10 mouse cellular contexts compared by ENCODE assay signal in the genomic region with DNA sequence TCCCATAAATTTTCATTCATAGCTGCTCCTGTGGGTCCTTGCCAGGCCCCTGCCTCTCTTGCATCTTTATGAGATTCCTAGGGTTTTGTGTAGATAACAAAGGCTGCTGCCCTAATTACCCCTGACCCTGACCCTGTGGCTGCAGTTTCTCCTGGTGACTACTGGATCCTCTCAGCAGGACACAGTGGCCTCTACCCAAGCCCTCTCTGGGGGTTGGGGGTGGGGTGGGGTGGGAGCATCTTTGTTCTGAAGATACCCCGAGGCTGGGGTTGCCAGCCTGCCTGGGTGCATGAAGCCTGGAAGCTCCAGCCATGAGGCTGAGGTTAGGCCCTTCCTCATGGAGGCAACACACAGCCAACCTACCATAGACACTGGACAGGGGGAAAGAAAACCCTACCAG. TPM values are rescaled to one million over a fixed set of nuclear protein-coding genes. Genes with fewer than 3 reads are reported as not detected.
DNase-seq lines count a peak whose midpoint lies in the region; ATAC-seq and TF ChIP-seq lines count a peak whose summit lies in the region.
"Had no signal": no experiment of that assay in that cellular context is flagged by ENCODE, and none has a peak within 500 bp of the region (broad histone marks: within the 10 kb centered on the region; RNA-seq: fewer than 3 reads in every experiment).

No protein-coding gene starts in this region.

- WGBS in heart, adult 2 months = 22% methylated on average over 1 of the region's 1 CpGs
- 0% methylated on average over 1 of the region's 1 CpGs for WGBS in hindbrain, embryonic 12.5 days
- 6% methylated on average over 1 of the region's 1 CpGs for WGBS in midbrain, embryonic 15.5 days

- no peak for ATAC-seq in hindbrain, embryonic 12.5 days (ENCODE audit: low FRiP score)
- no peak for ATAC-seq in midbrain, embryonic 15.5 days (replicated peaks)

- DNase-seq in heart, adult 2 months = no peak
- no peak for DNase-seq in heart, adult 11 months
- DNase-seq in embryo, embryonic 10 days (ENCODE audit: low spot score) = peak; percentile 68
- no peak for DNase-seq in left cerebral cortex, postnatal 36 days (ENCODE audit: low spot score in 2 of 2)
- no peak for DNase-seq in spleen, postnatal 10 days (ENCODE audit: low spot score in 2 of 2)
- no peak for DNase-seq in thymus, postnatal 14 days
- DNase-seq: heart, postnatal 4 days; spleen, adult 18-20 months had no signal

- TF ChIP-seq POLR2A in heart, adult 2 months (IDR thresholded peaks at IDR 0.05; ENCODE audit: insufficient read depth, low read depth, low read length) = no peak

- H3K79me2 ChIP-seq in heart, adult 2 months (replicated peaks; ENCODE audit: control insufficient read depth, insufficient read depth, low read length) = peaks cover 8% of the 10 kb centered on the region

- no peaks in the 10 kb centered on the region for H3K27me3 ChIP-seq in heart, adult 2 months (ENCODE audit: control insufficient read depth, insufficient read depth, low read length)
- H3K27me3 ChIP-seq in hindbrain, embryonic 12.5 days = no peaks in the 10 kb centered on the region
- H3K27me3 ChIP-seq in midbrain, embryonic 15.5 days (replicated peaks) = no peaks in the 10 kb centered on the region

- peak overlapping the region; percentile 30 for H3K27ac ChIP-seq in heart, adult 2 months
- H3K27ac ChIP-seq in hindbrain, embryonic 12.5 days = no peak overlapping the region
- no peak overlapping the region for H3K27ac ChIP-seq in midbrain, embryonic 15.5 days

- H3K4me2 ChIP-seq in hindbrain, embryonic 12.5 days (replicated peaks) = peak overlapping the region; percentile 93
- peak overlapping the region; percentile 74 for H3K4me2 ChIP-seq in midbrain, embryonic 15.5 days

- H3K4me1 ChIP-seq in heart, adult 2 months (ENCODE audit: control insufficient read depth, insufficient read depth, low read length) = peaks cover 34% of the 10 kb centered on the region
- peaks cover 74% of the 10 kb centered on the region for H3K4me1 ChIP-seq in hindbrain, embryonic 12.5 days
- peaks cover 74% of the 10 kb centered on the region for H3K4me1 ChIP-seq in midbrain, embryonic 15.5 days

- no peak for TF ChIP-seq EP300 in heart, adult 2 months (IDR thresholded peaks at IDR 0.05; ENCODE audit: insufficient read depth, low read depth, low read length)

- no peak overlapping the region for H3K9ac ChIP-seq in heart, adult 2 months (ENCODE audit: low read depth, low read length)
- H3K9ac ChIP-seq in hindbrain, embryonic 12.5 days = peak overlapping the region; percentile 13; the same call in 1 of the 2 replicates
- no peak overlapping the region for H3K9ac ChIP-seq in midbrain, embryonic 15.5 days

- TF ChIP-seq CTCF in heart, adult 2 months (IDR thresholded peaks at IDR 0.05) = no peak

- H3K36me3 ChIP-seq in heart, adult 2 months (ENCODE audit: control insufficient read depth, insufficient read depth, low read length) = peaks cover 8% of the 10 kb centered on the region; the same call in 1 of the 2 replicates
- no peaks in the 10 kb centered on the region for H3K36me3 ChIP-seq in hindbrain, embryonic 12.5 days
- H3K36me3 ChIP-seq in midbrain, embryonic 15.5 days (replicated peaks) = no peaks in the 10 kb centered on the region

- intact Hi-C loops in heart, adult 2 months (cut with DNase I) = no loop called here
- intact Hi-C loops in left cerebral cortex, postnatal 36 days (cut with DNase I) = loop anchor here (5.0 kb wide), 1 partner anchor 34 kb away; no protein-coding TSS in a partner anchor

- H3K4me3 ChIP-seq in heart, adult 2 months = no peak overlapping the region
- H3K4me3 ChIP-seq in hindbrain, embryonic 12.5 days = no peak overlapping the region
- H3K4me3 ChIP-seq in midbrain, embryonic 15.5 days = no peak overlapping the region; the same call in 1 of the 2 replicates

- H3K9me3 ChIP-seq in hindbrain, embryonic 12.5 days (replicated peaks) = no peaks in the 10 kb centered on the region
- no peaks in the 10 kb centered on the region for H3K9me3 ChIP-seq in midbrain, embryonic 15.5 days

RNA-seq across cellular contexts. Expression of gene Zmiz1, which starts 4.0 kb away (rescaled TPM):
- 10 to 100 TPM; 40.7 to 42.0 TPM for total RNA-seq in heart, adult 2 months (2021)
- 21.8 and 27.1 TPM in 2 replicates for polyA plus RNA-seq in heart, adult 2 months (2012; rRNA removed)
- 66.5 and 69.4 TPM in 2 replicates for polyA plus RNA-seq in hindbrain, embryonic 12.5 days (2016; fragmentation: Nextera tagmentation; extraction: Ambion mirVana)
- polyA plus RNA-seq in midbrain, embryonic 15.5 days (2015; fragmentation: Nextera tagmentation; extraction: Ambion mirVana) = 77.3 and 78.8 TPM in 2 replicates
- total RNA-seq in left cerebral cortex, postnatal 36 days (2021) = 100 to 1,000 TPM in 1 of 2 experiments, 10 to 100 TPM in 1; 83.9 to 111 TPM
